Mouse (Mus musculus): Measurements from ENCODE around the gene Bend7. TPM values are rescaled to one million over a fixed set of nuclear protein-coding genes. Genes with fewer than 3 reads are reported as not detected.

Gene Bend7
- total and polyA plus RNA-seq, 3 experiments = not detected

DNA sequence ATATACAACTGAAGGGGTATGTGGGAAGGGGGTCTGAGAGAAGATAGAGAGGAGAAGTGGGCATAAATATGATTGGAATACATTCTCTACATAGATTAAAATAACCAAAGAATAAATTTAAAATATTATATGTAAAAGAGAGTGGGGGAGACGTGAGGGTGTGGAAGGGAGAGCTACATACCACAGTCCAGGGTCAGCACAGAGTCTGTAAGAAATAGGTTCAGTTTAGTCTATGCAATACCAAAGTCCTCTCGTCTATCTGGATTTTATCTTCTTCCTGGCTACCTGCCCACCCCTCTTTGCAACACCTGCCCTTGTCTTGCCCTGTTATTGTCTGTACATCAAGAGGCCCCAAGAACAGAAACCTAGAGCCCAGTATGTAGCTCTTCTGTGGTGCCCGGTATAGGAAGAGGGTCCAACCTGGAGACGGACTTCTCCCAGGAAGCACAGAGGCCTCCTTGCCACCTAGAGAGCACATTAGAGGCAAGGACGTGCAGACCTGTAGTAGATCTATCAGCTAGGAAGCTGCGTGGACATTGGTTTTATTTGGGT lies 110.9 kb downstream of the Bend7 start:
- TF ChIP-seq TBP (conservative IDR thresholded peaks at IDR 0.05; ENCODE audit: low read depth, low read length) (no peak), JUND (conservative IDR thresholded peaks at IDR 0.05; ENCODE audit: low read depth, low read length) (no peak), USF2 (conservative IDR thresholded peaks at IDR 0.05; ENCODE audit: low read depth, low read length) (no peak), POLR2AphosphoS2 (IDR thresholded peaks at IDR 0.05; ENCODE audit: low read depth, low read length) (no peak), MXI1 (IDR thresholded peaks at IDR 0.05; ENCODE audit: low read depth, low read length) (no peak), ETS1 (conservative IDR thresholded peaks at IDR 0.05; ENCODE audit: low read depth, low read length) (no peak), CHD2 (IDR thresholded peaks at IDR 0.05; ENCODE audit: low read length) (no peak), NELFE (IDR thresholded peaks at IDR 0.05; ENCODE audit: low read depth, low read length) (no peak), ZMIZ1 (IDR thresholded peaks at IDR 0.05; ENCODE audit: low read depth, low read length) (no peak), SMC3 (IDR thresholded peaks at IDR 0.05; ENCODE audit: low read depth, low read length) (no peak), MEF2A (IDR thresholded peaks at IDR 0.05; ENCODE audit: borderline replicate concordance, low read depth, low read length) (no peak), ZKSCAN1 (IDR thresholded peaks at IDR 0.05; ENCODE audit: borderline replicate concordance, low read depth, low read length) (no peak)
- Histone ChIP-seq H3K27me3 (replicated peaks) (no peaks in the 10 kb centered on the region), H3K4me2 (ENCODE audit: insufficient read depth, low read depth, poor library complexity, severe bottlenecking) (no peak overlapping the region), H3K9ac (ENCODE audit: insufficient read depth, low read depth) (no peak overlapping the region), H3K36me3 (replicated peaks in 1 of 2; ENCODE audit: control insufficient read depth in 1 of 2, insufficient read depth in 1 of 2, low read length in 1 of 2) (no peaks in the 10 kb centered on the region), H3K4me3 (replicated peaks in 1 of 3; ENCODE audit: low read depth in 2 of 3, low read length in 2 of 3, poor library complexity in 1 of 3) (no peak overlapping the region), H3K79me2 (replicated peaks; ENCODE audit: control insufficient read depth, extremely low read depth, insufficient read depth, poor library complexity, severe bottlenecking) (no peaks in the 10 kb centered on the region), H3K27ac (ENCODE audit: insufficient read depth, low read depth) (no peak overlapping the region), H3K4me1 (ENCODE audit: control insufficient read depth in 1 of 2, insufficient read depth in 2 of 2) (no peaks in the 10 kb centered on the region; a peak in 1 of 4 replicates), H3K9me3 (replicated peaks; ENCODE audit: low read length) (no peaks in the 10 kb centered on the region)
- DNase-seq (ENCODE audit: extremely low read depth) = no peak
- dilution Hi-C loops (cut with MboI; ENCODE audit: extremely low pct_ligation_motif_present, extremely low pct_unique_long_range_greater_than_20kb, low sequenced_read_pairs) = no loop called here
- in situ Hi-C loops (cut with MboI; ENCODE audit: low pct_ligation_motif_present, low pct_unique_long_range_greater_than_20kb, low sequenced_read_pairs) = no loop called here

DNA sequence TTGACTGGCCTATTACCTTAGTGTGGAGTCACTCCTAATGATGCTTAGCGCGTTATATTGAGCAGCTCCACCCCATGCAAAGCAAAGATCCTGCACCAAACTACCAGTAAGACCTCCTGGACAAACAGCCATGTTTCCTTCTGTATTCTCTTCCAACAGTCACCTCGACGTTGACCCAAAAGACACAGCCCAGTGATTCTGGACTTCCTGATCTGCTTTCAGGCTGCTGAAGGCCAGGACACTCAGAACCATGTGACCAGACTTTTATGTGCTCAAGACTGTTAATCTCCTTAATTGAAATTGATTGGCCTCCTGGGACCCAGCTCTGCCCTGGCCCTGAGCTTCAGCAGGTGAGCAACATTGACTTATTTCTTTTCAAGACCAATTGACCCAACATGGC lies 111.4 kb downstream of the Bend7 start:
- Histone ChIP-seq H3K4me3 (replicated peaks in 1 of 3; ENCODE audit: low read depth in 2 of 3, low read length in 2 of 3, poor library complexity in 1 of 3) (no peak overlapping the region), H3K79me2 (replicated peaks; ENCODE audit: control insufficient read depth, extremely low read depth, insufficient read depth, poor library complexity, severe bottlenecking) (no peaks in the 10 kb centered on the region), H3K9me3 (replicated peaks; ENCODE audit: low read length) (no peaks in the 10 kb centered on the region), H3K27me3 (replicated peaks) (no peaks in the 10 kb centered on the region), H3K4me1 (ENCODE audit: control insufficient read depth in 1 of 2, insufficient read depth in 2 of 2) (no peaks in the 10 kb centered on the region; a peak in 1 of 4 replicates), H3K36me3 (replicated peaks in 1 of 2; ENCODE audit: control insufficient read depth in 1 of 2, insufficient read depth in 1 of 2, low read length in 1 of 2) (no peaks in the 10 kb centered on the region), H3K27ac (ENCODE audit: insufficient read depth, low read depth) (no peak overlapping the region), H3K4me2 (ENCODE audit: insufficient read depth, low read depth, poor library complexity, severe bottlenecking) (no peak overlapping the region), H3K9ac (ENCODE audit: insufficient read depth, low read depth) (no peak overlapping the region)
- no peak for TF ChIP-seq NRF1 (IDR thresholded peaks at IDR 0.05; ENCODE audit: low read depth, low read length)
- no peak for TF ChIP-seq PAX5 (IDR thresholded peaks at IDR 0.05; ENCODE audit: low read length)
- no peak for TF ChIP-seq USF2 (conservative IDR thresholded peaks at IDR 0.05; ENCODE audit: low read depth, low read length)
- no peak for TF ChIP-seq MAZ (IDR thresholded peaks at IDR 0.05; ENCODE audit: low read depth, low read length)
- TF ChIP-seq NELFE (IDR thresholded peaks at IDR 0.05; ENCODE audit: low read depth, low read length) = no peak
- no peak for TF ChIP-seq JUND (conservative IDR thresholded peaks at IDR 0.05; ENCODE audit: low read depth, low read length)
- no peak for DNase-seq (ENCODE audit: extremely low read depth)
- dilution Hi-C loops (cut with MboI; ENCODE audit: extremely low pct_ligation_motif_present, extremely low pct_unique_long_range_greater_than_20kb, low sequenced_read_pairs) (no loop called here), in situ Hi-C loops (cut with MboI; ENCODE audit: low pct_ligation_motif_present, low pct_unique_long_range_greater_than_20kb, low sequenced_read_pairs) (no loop called here)
